Mouse (Mus musculus) hindlimb bud, embryonic 11.5 days (tissue): ENCODE results near the gene Tmem247.

Source experiments
- DNase-seq: peaks from one replicate; pipeline ENCODE4 v3.0.0-alpha.2; 2012; ENCODE audit warnings: low read depth, low spot score; ENCODE audit errors: extremely low spot score

Gene Tmem247

GRCm38 (mm10) chr17:86917048-86917447 is at the start of gene Tmem247:
Gene Tmem247 (plus strand): TSS chr17:86917348.
- no peak for DNase-seq

- DNase-seq = no peak
Measured at GRCm38 (mm10) chr17:86870586-86870985, 46.6 kb upstream of the Tmem247 start.

GRCm38 (mm10) chr17:86872643-86873042 is 44.5 kb upstream of the Tmem247 start:
- DNase-seq = no peak

GRCm38 (mm10) chr17:86876940-86877339 is 40.2 kb upstream of the Tmem247 start:
- DNase-seq = no peak

GRCm38 (mm10) chr17:86877747-86878146 is 39.4 kb upstream of the Tmem247 start:
- DNase-seq = no peak

GRCm38 (mm10) chr17:86880056-86880455 is 37.1 kb upstream of the Tmem247 start:
- no peak for DNase-seq

GRCm38 (mm10) chr17:86880461-86881044 is 36.6 kb upstream of the Tmem247 start:
- no peak for DNase-seq

GRCm38 (mm10) chr17:86895191-86895590 is 22.0 kb upstream of the Tmem247 start:
- DNase-seq = no peak

- DNase-seq = no peak
Measured at GRCm38 (mm10) chr17:86897486-86898165, 19.5 kb upstream of the Tmem247 start.

- no peak for DNase-seq
Measured at GRCm38 (mm10) chr17:86899821-86900220, 17.3 kb upstream of the Tmem247 start.

GRCm38 (mm10) chr17:86900564-86900963 is 16.6 kb upstream of the Tmem247 start:
- DNase-seq = no peak

GRCm38 (mm10) chr17:86902399-86903067 is 14.6 kb upstream of the Tmem247 start:
- DNase-seq = no peak

GRCm38 (mm10) chr17:86903596-86903995 is 13.6 kb upstream of the Tmem247 start:
- no peak for DNase-seq

GRCm38 (mm10) chr17:86904206-86904605 is 12.9 kb upstream of the Tmem247 start:
- DNase-seq = no peak

- DNase-seq = peak; percentile 20
Measured at GRCm38 (mm10) chr17:86905297-86906135, 11.6 kb upstream of the Tmem247 start.

- peak; percentile 46 for DNase-seq
Measured at GRCm38 (mm10) chr17:86906136-86906461, 11.0 kb upstream of the Tmem247 start.

GRCm38 (mm10) chr17:86906601-86907000 is 10.5 kb upstream of the Tmem247 start:
- DNase-seq = no peak

GRCm38 (mm10) chr17:86907092-86907491 is 10.1 kb upstream of the Tmem247 start:
- DNase-seq = no peak

GRCm38 (mm10) chr17:86908316-86908715 is 8.8 kb upstream of the Tmem247 start:
- DNase-seq = no peak

GRCm38 (mm10) chr17:86909733-86910495 is 7.2 kb upstream of the Tmem247 start:
- DNase-seq = no peak

GRCm38 (mm10) chr17:86911261-86911660 is 5.9 kb upstream of the Tmem247 start:
- DNase-seq = no peak
